19 mouse cellular contexts compared by ENCODE assay signal in the genomic region with DNA sequence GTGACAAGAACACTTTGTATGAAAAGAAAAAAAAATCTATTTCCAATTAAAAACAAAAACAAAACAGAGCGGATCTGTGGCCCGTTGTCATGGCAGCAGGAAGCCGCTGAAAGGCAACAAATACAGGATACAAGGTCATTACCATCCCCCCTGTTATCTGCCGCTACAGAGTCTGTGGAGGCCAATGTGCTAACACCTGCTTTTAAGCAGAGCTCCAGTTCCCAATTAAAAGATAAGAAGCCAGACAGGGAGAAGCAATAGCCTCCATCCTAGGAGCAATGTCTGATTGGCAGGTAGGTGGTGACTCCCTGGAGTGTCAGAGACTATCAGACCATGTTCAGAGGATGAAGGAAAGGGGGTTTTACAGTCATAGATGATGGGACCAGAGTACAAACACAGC.
"Had no signal": no experiment of that assay in that cellular context is flagged by ENCODE, and none has a peak within 500 bp of the region (broad histone marks: within the 10 kb centered on the region; RNA-seq: fewer than 3 reads in every experiment).

No protein-coding gene starts in this region.

- H3K4me3 ChIP-seq: limb, embryonic 12.5 days; liver, embryonic 13.5 days; lung, embryonic 15.5 days; myocyte; neural tube, embryonic 15.5 days; stomach, embryonic 15.5 days had no signal

- DNase-seq: kidney, adult 9 months; kidney, postnatal 36 days; layer of hippocampus, adult 9-11 months; layer of hippocampus, postnatal 36 days; liver; liver, embryonic 13.5 days; liver, postnatal 0 days; lung, postnatal 14 days; retina, postnatal 1 day; right cerebral cortex, postnatal 4 days; spleen, adult 18-20 months; thymus, adult 2 months; thymus, postnatal 25 days had no signal

- H3K9ac ChIP-seq: limb, embryonic 12.5 days; liver, embryonic 13.5 days; liver, postnatal 0 days; lung, embryonic 15.5 days; neural tube, embryonic 15.5 days; stomach, embryonic 15.5 days had no signal

- H3K9me3 ChIP-seq: limb, embryonic 12.5 days; liver, embryonic 13.5 days; lung, embryonic 15.5 days; neural tube, embryonic 15.5 days; stomach, embryonic 15.5 days had no signal

- H3K27me3 ChIP-seq: limb, embryonic 12.5 days; liver, embryonic 13.5 days; lung, embryonic 15.5 days; neural tube, embryonic 15.5 days; stomach, embryonic 15.5 days had no signal

- H3K4me2 ChIP-seq: limb, embryonic 12.5 days; liver, embryonic 13.5 days; lung, embryonic 15.5 days; neural tube, embryonic 15.5 days; stomach, embryonic 15.5 days had no signal

- ATAC-seq: liver, postnatal 0 days had no signal

- H3K4me1 ChIP-seq: liver, embryonic 13.5 days; lung, embryonic 15.5 days; neural tube, embryonic 15.5 days; stomach, embryonic 15.5 days had no signal

- H3K27ac ChIP-seq: kidney, postnatal 0 days; limb, embryonic 12.5 days; liver, embryonic 13.5 days; lung, embryonic 15.5 days; neural tube, embryonic 15.5 days; stomach, embryonic 15.5 days had no signal

- H3K36me3 ChIP-seq: limb, embryonic 12.5 days; liver, embryonic 13.5 days; lung, embryonic 15.5 days; neural tube, embryonic 15.5 days; stomach, embryonic 15.5 days had no signal
